Mouse (Mus musculus) forebrain, embryonic 12.5 days (tissue): ENCODE results near the gene Sufu. TPM values are rescaled to one million over a fixed set of nuclear protein-coding genes. Genes with fewer than 3 reads are reported as not detected.
A peak's percentile ranks its signal among the peaks of the same experiment; 100 is the strongest.

Experiments
- ATAC-seq: fragments of 200-750 bp; cut with Nextera tagmentation; 2 replicates; pipeline ENCODE4 v1.8.0; 2017; ENCODE audit warnings: moderate TSS enrichment; ENCODE audit not compliant: low FRiP score
- H3K27ac ChIP-seq: fragments of 300-500 bp; sonication (generic); 2 replicates; pipeline ENCODE4 v1.5.1; 2016; ENCODE audit warnings: mild to moderate bottlenecking
- H3K27me3 ChIP-seq: fragments of 300-500 bp; sonication (generic); 2 replicates; pipeline ENCODE4 v1.6.1; 2016; ENCODE audit warnings: mild to moderate bottlenecking
- H3K36me3 ChIP-seq: fragments of 300-500 bp; sonication (generic); replicated peaks from 2 replicates; pipeline ENCODE4 v1.6.1; 2016; ENCODE audit warnings: mild to moderate bottlenecking
- H3K4me1 ChIP-seq: fragments of 300-500 bp; sonication (generic); 2 replicates; pipeline ENCODE4 v1.6.1; 2016
- H3K4me2 ChIP-seq: fragments of 300-500 bp; sonication (generic); 2 replicates; pipeline ENCODE4 v1.6.1; 2016; ENCODE audit warnings: mild to moderate bottlenecking, moderate library complexity
- H3K4me3 ChIP-seq: fragments of 300-500 bp; sonication (generic); replicated peaks from 2 replicates; pipeline ENCODE4 v1.5.1; 2016; ENCODE audit warnings: mild to moderate bottlenecking
- H3K9ac ChIP-seq: fragments of 300-500 bp; sonication (generic); 2 replicates; pipeline ENCODE4 v1.6.1; 2016; ENCODE audit warnings: mild to moderate bottlenecking
- H3K9me3 ChIP-seq: fragments of 300-500 bp; sonication (generic); 2 replicates; pipeline ENCODE4 v1.6.1; 2016
- WGBS: fragments of 180-500 bp; shearing (Covaris S2); methylation state at CpG from one replicate; pipeline ENCODE4 v1.1.7; 2016; 5-methylcytosine and 5-hydroxymethylcytosine counted together
- polyA plus RNA-seq: library from polyadenylated mRNA; unstranded; fragments of >200 nt; fragmentation: Nextera tagmentation; extraction: Ambion mirVana; gene quantifications from 2 replicates; pipeline ENCODE4 v1.2.1, GENCODE M21; 2016

The Sufu gene
- polyA plus RNA-seq, 1 experiment from 2014 or later: 38.7 TPM

GRCm38 (mm10) chr19:46516667-46517528, 120.2 kb downstream of the Sufu start:
- no peaks in the 10 kb centered on the region for H3K9me3 ChIP-seq
- no peak overlapping the region for H3K9ac ChIP-seq
- WGBS: 55% methylated on average over 3 of the region's 3 CpGs
- peaks cover 45% of the 10 kb centered on the region for H3K36me3 ChIP-seq
- no peak overlapping the region for H3K4me2 ChIP-seq
- no peak for ATAC-seq
- H3K4me3 ChIP-seq: no peak overlapping the region
- peaks cover 24% of the 10 kb centered on the region for H3K4me1 ChIP-seq
- no peaks in the 10 kb centered on the region for H3K27me3 ChIP-seq
- H3K27ac ChIP-seq: peak overlapping the region; percentile 74

- peak overlapping the region; percentile 53; the same call in 1 of the 2 replicates for H3K9ac ChIP-seq
Measured at GRCm38 (mm10) chr19:46517529-46518351, 121.0 kb downstream of the Sufu start.

GRCm38 (mm10) chr19:46518352-46518787, 121.7 kb downstream of the Sufu start:
- peak overlapping the region; percentile 53 for H3K9ac ChIP-seq

More at GRCm38 (mm10) chr19:46517529-46518351, 121.0 kb downstream of the Sufu start:
- no peaks in the 10 kb centered on the region for H3K9me3 ChIP-seq
- peak overlapping the region; percentile 74 for H3K27ac ChIP-seq
- H3K4me3 ChIP-seq: no peak overlapping the region
- 31% methylated on average over 11 of the region's 14 CpGs for WGBS
- peak; percentile 62 for ATAC-seq
- H3K4me2 ChIP-seq: peak overlapping the region; percentile 36
- H3K36me3 ChIP-seq: peaks cover 37% of the 10 kb centered on the region
- H3K27me3 ChIP-seq: no peaks in the 10 kb centered on the region
- peaks cover 29% of the 10 kb centered on the region for H3K4me1 ChIP-seq

GRCm38 (mm10) chr19:46518828-46519621, 122.3 kb downstream of the Sufu start:
- Histone ChIP-seq H3K4me3 (no peak overlapping the region), H3K27ac (peak overlapping the region; percentile 74), H3K4me1 (peaks cover 42% of the 10 kb centered on the region), H3K4me2 (peak overlapping the region; percentile 36), H3K36me3 (peaks cover 25% of the 10 kb centered on the region), H3K9ac (0 out of 2 replicates have a peak overlapping the region, but pooled peaks have one; percentile 53), H3K9me3 (no peaks in the 10 kb centered on the region), H3K27me3 (no peaks in the 10 kb centered on the region)
- WGBS: 11% methylated on average over 5 of the region's 5 CpGs
- ATAC-seq: no peak

More at GRCm38 (mm10) chr19:46518352-46518787, 121.7 kb downstream of the Sufu start:
- H3K27ac ChIP-seq: peak overlapping the region; percentile 74
- peaks cover 31% of the 10 kb centered on the region for H3K36me3 ChIP-seq
- no peak overlapping the region for H3K4me3 ChIP-seq
- peaks cover 35% of the 10 kb centered on the region for H3K4me1 ChIP-seq
- H3K9me3 ChIP-seq: no peaks in the 10 kb centered on the region
- H3K27me3 ChIP-seq: no peaks in the 10 kb centered on the region
- H3K4me2 ChIP-seq: peak overlapping the region; percentile 36
- 0% methylated on average over 12 of the region's 13 CpGs for WGBS
- peak; percentile 61 for ATAC-seq

GRCm38 (mm10) chr19:46521698-46522097, 125.0 kb downstream of the Sufu start:
- H3K9me3 ChIP-seq: no peaks in the 10 kb centered on the region
- H3K27ac ChIP-seq: no peak overlapping the region
- H3K4me3 ChIP-seq: no peak overlapping the region
- ATAC-seq: no peak
- H3K4me1 ChIP-seq: peaks cover 69% of the 10 kb centered on the region
- H3K36me3 ChIP-seq: peaks cover 2% of the 10 kb centered on the region; the same call in 1 of the 2 replicates
- H3K27me3 ChIP-seq: no peaks in the 10 kb centered on the region
- H3K9ac ChIP-seq: no peak overlapping the region
- no peak overlapping the region for H3K4me2 ChIP-seq

- H3K9me3 ChIP-seq: no peaks in the 10 kb centered on the region
- no peaks in the 10 kb centered on the region for H3K27me3 ChIP-seq
- peak overlapping the region; percentile 95 for H3K27ac ChIP-seq
- H3K4me3 ChIP-seq: no peak overlapping the region
- 44% methylated on average over 15 of the region's 15 CpGs for WGBS
- H3K4me1 ChIP-seq: peaks cover 72% of the 10 kb centered on the region
- H3K4me2 ChIP-seq: 0 out of 2 replicates have a peak overlapping the region, but pooled peaks have one; percentile 54
- 0 out of 2 replicates have a peak overlapping the region, but pooled peaks have one; percentile 45 for H3K9ac ChIP-seq
- no peak for ATAC-seq
- no peaks in the 10 kb centered on the region for H3K36me3 ChIP-seq
Measured at GRCm38 (mm10) chr19:46522433-46523044, 125.8 kb downstream of the Sufu start.

- Histone ChIP-seq H3K4me2 (peak overlapping the region; percentile 54), H3K36me3 (no peaks in the 10 kb centered on the region), H3K9me3 (no peaks in the 10 kb centered on the region), H3K4me3 (peak overlapping the region; percentile 25; the same call in 1 of the 2 replicates), H3K4me1 (peaks cover 72% of the 10 kb centered on the region), H3K27ac (peak overlapping the region; percentile 95), H3K27me3 (no peaks in the 10 kb centered on the region), H3K9ac (peak overlapping the region; percentile 45; the same call in 1 of the 2 replicates)
- ATAC-seq: no peak
Measured at GRCm38 (mm10) chr19:46523131-46523479, 126.4 kb downstream of the Sufu start.

- Histone ChIP-seq H3K4me3 (peak overlapping the region; percentile 25), H3K4me1 (peaks cover 72% of the 10 kb centered on the region), H3K27me3 (no peaks in the 10 kb centered on the region), H3K9ac (peak overlapping the region; percentile 45; the same call in 1 of the 2 replicates), H3K27ac (peak overlapping the region; percentile 95), H3K36me3 (no peaks in the 10 kb centered on the region), H3K4me2 (peak overlapping the region; percentile 54), H3K9me3 (no peaks in the 10 kb centered on the region)
- peak; percentile 91 for ATAC-seq
- WGBS: under 1% methylated on average over 20 of the region's 20 CpGs
Measured at GRCm38 (mm10) chr19:46523480-46524151, 126.9 kb downstream of the Sufu start.

GRCm38 (mm10) chr19:46524152-46524544, 127.5 kb downstream of the Sufu start:
- peak overlapping the region; percentile 43 for H3K9ac ChIP-seq
- 11% methylated on average over 6 of the region's 6 CpGs for WGBS
- peak overlapping the region; percentile 54 for H3K4me2 ChIP-seq
- H3K9me3 ChIP-seq: no peaks in the 10 kb centered on the region
- H3K27ac ChIP-seq: peak overlapping the region; percentile 95
- peak overlapping the region; percentile 25 for H3K4me3 ChIP-seq
- H3K27me3 ChIP-seq: no peaks in the 10 kb centered on the region
- no peaks in the 10 kb centered on the region for H3K36me3 ChIP-seq
- H3K4me1 ChIP-seq: peaks cover 72% of the 10 kb centered on the region
- no peak; the same call in 1 of the 2 replicates for ATAC-seq

GRCm38 (mm10) chr19:46524601-46525321, 128.1 kb downstream of the Sufu start:
- peak overlapping the region; percentile 43; the same call in 1 of the 2 replicates for H3K9ac ChIP-seq
- no peak for ATAC-seq

More at GRCm38 (mm10) chr19:46524601-46525321, 128.1 kb downstream of the Sufu start:
- 23% methylated on average over 14 of the region's 14 CpGs for WGBS
- Histone ChIP-seq H3K4me3 (peak overlapping the region; percentile 25; the same call in 1 of the 2 replicates), H3K9me3 (no peaks in the 10 kb centered on the region), H3K4me2 (peak overlapping the region; percentile 54), H3K36me3 (no peaks in the 10 kb centered on the region), H3K27ac (peak overlapping the region; percentile 95), H3K4me1 (peaks cover 74% of the 10 kb centered on the region), H3K27me3 (no peaks in the 10 kb centered on the region)
